Mouse (Mus musculus) MEL (cell line): ENCODE data around the gene Mcf2l.

Experiments
- CHD2 ChIP-seq: IDR thresholded peaks from 2 replicates; pipeline ENCODE4 v1.6.1; 2011; ENCODE audit warnings: low read length, improper control_type of control experiment
- CTCF ChIP-seq, 3 experiments: IDR thresholded peaks in 2 of 3; conservative IDR thresholded peaks in 1 of 3; 2 replicates each; pipeline ENCODE4 v1.5.1; 2011 to 2012; ENCODE audit warnings: low read length in 3 of 3, low read depth in 2 of 3, mild to moderate bottlenecking in 2 of 3, improper control_type of control experiment in 1 of 3, inconsistent platforms in 1 of 3, mixed read lengths in 1 of 3, moderate library complexity in 1 of 3; ENCODE audit not compliant: control insufficient read depth in 1 of 3, insufficient read depth in 1 of 3, poor library complexity in 1 of 3, severe bottlenecking in 1 of 3
- EP300 ChIP-seq, 2 experiments: IDR thresholded peaks; 2 replicates each; pipeline ENCODE4 v1.6.1; 2011; ENCODE audit warnings: improper control_type of control experiment in 2 of 2, low read length in 2 of 2, low read depth in 1 of 2, mild to moderate bottlenecking in 1 of 2
- POLR2A ChIP-seq, 2 experiments: IDR thresholded peaks; 2 replicates each; pipeline ENCODE4 v1.6.1; 2011 to 2012; ENCODE audit warnings: low read length in 2 of 2, mild to moderate bottlenecking in 2 of 2, control low read depth in 1 of 2, improper control_type of control experiment in 1 of 2, low read depth in 1 of 2, moderate library complexity in 1 of 2; ENCODE audit not compliant: control insufficient read depth in 1 of 2, insufficient read depth in 1 of 2, poor library complexity in 1 of 2
- POLR2AphosphoS5 ChIP-seq: IDR thresholded peaks from 2 replicates; pipeline ENCODE4 v1.6.1; 2012; ENCODE audit warnings: low read depth, borderline replicate concordance, mild to moderate bottlenecking, inconsistent platforms, low read length, moderate library complexity, mixed read lengths
- RAD21 ChIP-seq: IDR thresholded peaks from 2 replicates; pipeline ENCODE4 v1.6.1; 2011; ENCODE audit warnings: mild to moderate bottlenecking, low read depth, low read length, improper control_type of control experiment
- RCOR1 ChIP-seq: IDR thresholded peaks from 2 replicates; pipeline ENCODE4 v1.6.1; 2012; ENCODE audit warnings: low read depth, mild to moderate bottlenecking, inconsistent platforms, low read length, improper control_type of control experiment
- SIN3A ChIP-seq: IDR thresholded peaks from 2 replicates; pipeline ENCODE4 v1.6.1; 2012; ENCODE audit warnings: low read length, improper control_type of control experiment, inconsistent platforms
- SMC3 ChIP-seq: IDR thresholded peaks from 2 replicates; pipeline ENCODE4 v1.6.1; 2011; ENCODE audit warnings: low read depth, low read length, improper control_type of control experiment

DNA sequence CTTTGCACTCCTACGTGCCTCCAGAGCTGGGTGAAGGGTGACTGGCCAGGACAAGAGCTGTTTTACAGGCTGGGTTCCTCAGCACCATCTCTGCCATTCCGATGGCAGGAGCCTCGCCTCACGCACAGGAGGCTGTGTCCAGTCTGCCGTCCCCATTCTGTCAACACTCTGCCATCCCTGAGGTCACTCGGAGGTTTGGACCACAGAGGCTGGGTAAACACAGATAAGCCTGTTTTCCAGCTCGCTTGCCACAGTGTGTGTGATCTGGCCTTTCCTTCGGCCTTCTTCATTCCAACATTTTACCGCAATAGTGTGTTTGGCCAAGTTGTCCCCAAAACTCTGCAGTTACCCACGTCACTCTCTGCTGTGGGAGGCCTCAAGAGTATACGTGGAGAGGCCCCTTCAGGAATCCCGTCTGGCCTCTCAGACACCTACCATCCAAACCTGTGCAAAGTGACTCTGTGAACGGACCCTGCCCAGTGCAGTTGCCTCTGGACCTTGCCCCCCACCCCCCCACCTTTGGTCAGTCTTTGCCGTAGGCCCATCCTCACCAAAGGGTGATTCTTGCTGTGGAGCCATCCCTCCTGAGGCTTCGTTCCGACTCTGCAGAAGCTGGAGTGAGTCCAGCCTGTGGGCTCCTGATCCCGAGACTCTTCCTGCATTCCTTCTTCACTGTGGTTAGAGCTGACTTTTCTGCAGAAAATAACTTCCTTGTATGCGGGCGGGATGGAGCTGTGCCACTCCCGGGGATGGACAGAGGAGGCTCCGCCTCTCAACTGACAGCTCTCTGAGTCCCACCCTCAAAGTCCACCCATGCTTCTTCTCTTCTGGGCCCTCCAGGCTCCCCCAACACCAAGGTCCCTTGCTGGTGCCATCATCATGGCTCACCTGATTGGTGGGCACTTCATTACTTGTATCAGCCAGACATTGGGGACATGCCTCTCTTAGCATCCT is 9.7 kb downstream of the Mcf2l start:
- TF ChIP-seq CTCF (IDR thresholded peaks at IDR 0.05 in 2 of 3, conservative IDR thresholded peaks at IDR 0.05 in 1 of 3; ENCODE audit: control insufficient read depth in 1 of 3, insufficient read depth in 1 of 3, low read depth in 2 of 3, low read length in 3 of 3, poor library complexity in 1 of 3, severe bottlenecking in 1 of 3) = no peak
- no peak for TF ChIP-seq EP300 (IDR thresholded peaks at IDR 0.05; ENCODE audit: low read depth in 1 of 2, low read length in 2 of 2)
- TF ChIP-seq RAD21 = no peak
- TF ChIP-seq POLR2A (IDR thresholded peaks at IDR 0.05; ENCODE audit: control insufficient read depth in 1 of 2, insufficient read depth in 1 of 2, low read depth in 1 of 2, low read length in 2 of 2, poor library complexity in 1 of 2) = no peak
- TF ChIP-seq CHD2 = no peak
- TF ChIP-seq POLR2AphosphoS5 = no peak
- TF ChIP-seq SMC3 = no peak
- TF ChIP-seq RCOR1 = no peak
- no peak for TF ChIP-seq SIN3A
